Mouse (Mus musculus): ENCODE measurements around the gene Nom1.

DNA sequence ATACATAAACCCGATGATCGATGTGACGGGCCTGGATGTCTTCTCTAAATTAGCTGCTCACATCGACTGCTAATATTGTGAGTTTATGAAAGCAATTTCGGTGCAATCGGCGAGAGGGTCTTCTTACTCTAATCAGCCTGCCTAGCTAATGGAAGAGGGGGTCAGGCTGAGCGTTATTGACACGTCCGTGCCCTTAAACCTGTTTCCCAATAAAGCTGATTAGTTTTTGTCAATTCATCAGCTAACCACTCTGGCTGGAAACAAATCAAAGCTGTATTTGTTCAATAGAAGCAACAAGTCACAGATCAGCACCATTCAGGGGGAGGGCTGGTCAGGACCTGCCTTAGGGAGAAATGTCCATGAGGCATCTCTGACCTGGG lies 51.5 kb downstream of the Nom1 start:
- TF ChIP-seq POLR2A (IDR thresholded peaks at IDR 0.05; ENCODE audit: borderline replicate concordance, extremely low read depth, insufficient read depth, insufficient read length, poor library complexity, severe bottlenecking) (no peak), CTCF (IDR thresholded peaks at IDR 0.05; ENCODE audit: borderline replicate concordance, extremely low read depth, insufficient read depth, insufficient read length) (no peak)
